Mouse (Mus musculus): ENCODE data around the gene Tnfrsf4. TPM values are rescaled to one million over a fixed set of nuclear protein-coding genes. Genes with fewer than 3 reads are reported as not detected.

Gene Tnfrsf4
- 0.34 and 0.41 TPM in 2 replicates for polyA plus RNA-seq (2014; fragmentation: Nextera tagmentation; extraction: Ambion mirVana)

DNA sequence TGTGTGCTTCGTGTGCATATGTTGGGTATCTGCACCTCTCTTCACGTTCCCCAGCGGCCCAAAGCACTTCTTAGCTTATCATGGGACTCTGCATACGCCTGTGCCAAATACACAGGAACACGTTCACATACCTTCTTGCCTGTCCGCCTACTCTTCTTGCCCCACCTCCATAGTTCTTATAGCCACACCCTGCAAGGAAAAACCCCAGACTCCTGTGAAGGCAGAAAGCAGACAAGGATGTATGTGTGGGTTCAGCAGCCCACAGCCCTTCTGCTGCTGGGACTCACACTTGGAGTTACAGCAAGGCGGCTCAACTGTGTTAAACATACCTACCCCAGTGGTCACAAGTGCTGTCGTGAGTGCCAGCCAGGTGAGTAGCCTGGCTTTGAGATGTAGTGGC lies at the start of gene Tnfrsf4:
Gene Tnfrsf4 (plus strand): TSS at position 207 of the 400 bp plus-strand sequence.
- Histone ChIP-seq H3K4me1 (ENCODE audit: control insufficient read depth, insufficient read depth, low read length) (no peaks in the 10 kb centered on the region), H3K27me3 (ENCODE audit: control insufficient read depth, insufficient read depth, low read length) (no peaks in the 10 kb centered on the region), H3K36me3 (ENCODE audit: control insufficient read depth, insufficient read depth, low read length) (peaks cover 38% of the 10 kb centered on the region), H3K4me2 (replicated peaks; ENCODE audit: low read depth, low read length) (no peak within 1 kb of the TSS), H3K4me3 (ENCODE audit: low read depth, low read length) (no peak within 1 kb of the TSS), H3K27ac (ENCODE audit: low read length) (no peak within 1 kb of the TSS), H3K9ac (replicated peaks; ENCODE audit: low read depth, low read length) (no peak within 1 kb of the TSS), H3K9me3 (ENCODE audit: control insufficient read depth, low read depth, low read length) (no peaks in the 10 kb centered on the region)
- no peak for ATAC-seq (ENCODE audit: insufficient number of reproducible peaks, insufficient read depth, low FRiP score, low read depth)
- WGBS: 74% methylated on average over 8 of the region's 8 CpGs

DNA sequence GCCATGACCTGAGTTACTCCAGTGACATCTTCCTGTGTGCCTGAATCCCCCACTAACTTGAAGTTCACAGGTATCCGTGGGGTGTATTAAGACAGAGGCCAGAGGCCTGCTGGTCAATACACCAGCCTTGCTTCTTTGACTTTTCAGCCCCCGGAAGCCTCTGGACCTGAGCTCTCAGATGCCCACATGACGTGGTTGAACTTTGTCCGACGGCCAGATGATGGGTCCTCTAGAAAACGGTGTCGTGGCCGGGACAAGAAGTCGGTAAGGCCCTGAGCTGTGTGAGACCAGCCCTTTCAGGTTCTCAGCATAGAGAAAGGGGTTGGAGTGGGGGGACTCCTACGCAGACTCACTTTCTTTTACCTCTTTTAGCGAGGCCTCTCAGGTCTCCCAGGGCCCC lies 49.2 kb upstream of the Tnfrsf4 start:
- no peak overlapping the region for H3K27ac ChIP-seq (ENCODE audit: low read length)
- no peak for ATAC-seq (ENCODE audit: insufficient number of reproducible peaks, insufficient read depth, low FRiP score, low read depth)
- H3K9ac ChIP-seq (replicated peaks; ENCODE audit: low read depth, low read length): no peak overlapping the region
- no peaks in the 10 kb centered on the region for H3K27me3 ChIP-seq (ENCODE audit: control insufficient read depth, insufficient read depth, low read length)
- H3K36me3 ChIP-seq (ENCODE audit: control insufficient read depth, insufficient read depth, low read length): peaks cover 11% of the 10 kb centered on the region
- no peak overlapping the region for H3K4me2 ChIP-seq (replicated peaks; ENCODE audit: low read depth, low read length)
- peaks cover 7% of the 10 kb centered on the region for H3K4me1 ChIP-seq (ENCODE audit: control insufficient read depth, insufficient read depth, low read length)
- H3K9me3 ChIP-seq (ENCODE audit: control insufficient read depth, low read depth, low read length): no peaks in the 10 kb centered on the region
- H3K4me3 ChIP-seq (ENCODE audit: low read depth, low read length): no peak overlapping the region
- 91% methylated on average over 11 of the region's 11 CpGs for WGBS

DNA sequence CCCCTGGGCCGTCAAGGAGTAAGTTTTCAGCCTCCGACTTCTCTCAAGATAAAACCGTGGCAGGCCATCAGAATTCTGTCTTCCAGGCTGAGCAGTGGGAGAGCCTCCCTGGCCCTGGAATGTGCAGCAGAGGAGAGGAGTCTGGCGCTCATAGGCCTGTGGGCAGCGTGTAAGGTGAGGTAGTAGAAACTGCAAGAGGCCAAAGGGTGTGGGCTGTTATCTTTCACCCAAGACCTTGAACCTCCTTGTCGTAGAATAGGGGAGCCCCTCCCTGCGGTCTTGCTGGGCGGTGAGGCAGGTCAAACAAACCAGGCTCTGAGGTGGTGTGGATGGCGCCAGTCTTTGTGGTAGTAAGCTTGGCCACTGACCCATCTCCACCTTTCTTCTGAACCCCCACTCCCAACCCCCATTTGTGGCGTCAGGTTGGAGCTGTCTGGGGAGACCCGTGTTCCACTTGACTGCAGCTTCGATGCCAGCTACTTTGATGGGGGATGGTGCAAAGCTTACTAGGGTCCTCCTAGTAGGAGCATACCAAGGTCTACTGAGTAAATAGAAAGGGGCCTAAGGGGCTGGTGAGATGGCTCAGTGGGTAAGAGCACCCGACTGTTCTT lies 44.5 kb upstream of the Tnfrsf4 start:
- Histone ChIP-seq H3K9ac (replicated peaks; ENCODE audit: low read depth, low read length) (no peak overlapping the region), H3K4me1 (ENCODE audit: control insufficient read depth, insufficient read depth, low read length) (peaks cover 3% of the 10 kb centered on the region; the same call in 1 of the 2 replicates), H3K27me3 (ENCODE audit: control insufficient read depth, insufficient read depth, low read length) (no peaks in the 10 kb centered on the region), H3K36me3 (ENCODE audit: control insufficient read depth, insufficient read depth, low read length) (peaks cover 11% of the 10 kb centered on the region), H3K27ac (ENCODE audit: low read length) (no peak overlapping the region), H3K4me3 (ENCODE audit: low read depth, low read length) (no peak overlapping the region), H3K4me2 (replicated peaks; ENCODE audit: low read depth, low read length) (no peak overlapping the region), H3K9me3 (ENCODE audit: control insufficient read depth, low read depth, low read length) (no peaks in the 10 kb centered on the region)
- 75% methylated on average over 13 of the region's 13 CpGs for WGBS
- ATAC-seq (ENCODE audit: insufficient number of reproducible peaks, insufficient read depth, low FRiP score, low read depth): no peak

DNA sequence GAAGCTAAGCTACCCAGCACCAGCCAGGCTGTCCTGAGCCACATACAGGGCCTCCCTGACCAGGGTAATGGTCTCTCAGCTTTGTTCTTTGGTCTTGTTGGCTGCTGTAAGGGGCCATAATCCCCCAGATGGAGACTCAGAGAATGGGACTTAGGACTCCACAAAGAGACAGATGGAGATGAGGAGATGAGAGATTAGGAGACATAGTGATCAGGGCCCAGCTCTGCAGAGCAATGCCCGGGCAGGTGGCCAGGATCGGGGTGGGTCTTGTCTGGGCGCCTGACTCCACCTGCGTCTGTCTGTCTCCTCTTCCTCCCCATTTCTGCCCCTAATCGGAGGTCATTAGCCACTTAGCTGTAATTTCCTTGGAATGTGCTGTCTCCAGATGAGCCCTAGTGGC lies 43.4 kb upstream of the Tnfrsf4 start:
- no peak overlapping the region for H3K27ac ChIP-seq (ENCODE audit: low read length)
- 87% methylated on average over 5 of the region's 5 CpGs for WGBS
- no peak overlapping the region for H3K4me3 ChIP-seq (ENCODE audit: low read depth, low read length)
- no peak overlapping the region for H3K4me2 ChIP-seq (replicated peaks; ENCODE audit: low read depth, low read length)
- H3K4me1 ChIP-seq (ENCODE audit: control insufficient read depth, insufficient read depth, low read length): peaks cover 3% of the 10 kb centered on the region; the same call in 1 of the 2 replicates
- ATAC-seq (ENCODE audit: insufficient number of reproducible peaks, insufficient read depth, low FRiP score, low read depth): no peak
- no peak overlapping the region for H3K9ac ChIP-seq (replicated peaks; ENCODE audit: low read depth, low read length)
- peaks cover 11% of the 10 kb centered on the region for H3K36me3 ChIP-seq (ENCODE audit: control insufficient read depth, insufficient read depth, low read length)
- H3K9me3 ChIP-seq (ENCODE audit: control insufficient read depth, low read depth, low read length): no peaks in the 10 kb centered on the region
- H3K27me3 ChIP-seq (ENCODE audit: control insufficient read depth, insufficient read depth, low read length): no peaks in the 10 kb centered on the region

GRCm38 (mm10) chr4:155972651-155973050 lies 41.0 kb upstream of the Tnfrsf4 start:
- H3K4me2 ChIP-seq (replicated peaks; ENCODE audit: low read depth, low read length): no peak overlapping the region
- H3K36me3 ChIP-seq (ENCODE audit: control insufficient read depth, insufficient read depth, low read length): no peaks in the 10 kb centered on the region
- H3K27ac ChIP-seq (ENCODE audit: low read length): no peak overlapping the region
- WGBS: 81% methylated on average over 6 of the region's 6 CpGs
- no peak for ATAC-seq (ENCODE audit: insufficient number of reproducible peaks, insufficient read depth, low FRiP score, low read depth)
- H3K27me3 ChIP-seq (ENCODE audit: control insufficient read depth, insufficient read depth, low read length): no peaks in the 10 kb centered on the region
- H3K4me3 ChIP-seq (ENCODE audit: low read depth, low read length): no peak overlapping the region
- no peak overlapping the region for H3K9ac ChIP-seq (replicated peaks; ENCODE audit: low read depth, low read length)
- peaks cover 3% of the 10 kb centered on the region; the same call in 1 of the 2 replicates for H3K4me1 ChIP-seq (ENCODE audit: control insufficient read depth, insufficient read depth, low read length)
- H3K9me3 ChIP-seq (ENCODE audit: control insufficient read depth, low read depth, low read length): no peaks in the 10 kb centered on the region

DNA sequence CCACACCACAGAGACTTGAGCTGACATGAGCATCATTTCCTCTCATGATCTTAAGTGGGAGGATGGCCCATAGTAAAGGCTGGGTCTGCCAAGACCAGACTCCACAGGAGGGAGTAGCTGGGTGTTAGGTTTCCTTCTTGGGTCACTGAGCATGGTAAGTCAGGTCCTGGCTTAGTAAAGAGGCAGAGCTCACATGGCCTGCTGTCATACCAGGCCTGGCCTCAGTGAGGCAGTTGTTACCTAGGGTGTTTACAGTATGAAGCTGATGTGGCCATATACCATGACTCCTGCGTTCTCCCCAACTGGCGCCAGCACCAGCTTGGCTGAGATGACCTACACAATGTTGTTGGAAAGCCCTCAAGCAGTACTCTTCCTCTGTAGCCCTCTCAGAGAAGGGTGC lies 40.4 kb upstream of the Tnfrsf4 start:
- WGBS: 75% methylated on average over 2 of the region's 2 CpGs
- H3K4me2 ChIP-seq (replicated peaks; ENCODE audit: low read depth, low read length): no peak overlapping the region
- no peaks in the 10 kb centered on the region for H3K9me3 ChIP-seq (ENCODE audit: control insufficient read depth, low read depth, low read length)
- no peak for ATAC-seq (ENCODE audit: insufficient number of reproducible peaks, insufficient read depth, low FRiP score, low read depth)
- no peaks in the 10 kb centered on the region for H3K36me3 ChIP-seq (ENCODE audit: control insufficient read depth, insufficient read depth, low read length)
- no peak overlapping the region for H3K27ac ChIP-seq (ENCODE audit: low read length)
- no peak overlapping the region for H3K9ac ChIP-seq (replicated peaks; ENCODE audit: low read depth, low read length)
- peaks cover 3% of the 10 kb centered on the region; the same call in 1 of the 2 replicates for H3K4me1 ChIP-seq (ENCODE audit: control insufficient read depth, insufficient read depth, low read length)
- H3K27me3 ChIP-seq (ENCODE audit: control insufficient read depth, insufficient read depth, low read length): no peaks in the 10 kb centered on the region
- no peak overlapping the region for H3K4me3 ChIP-seq (ENCODE audit: low read depth, low read length)

- WGBS: 77% methylated on average over 12 of the region's 12 CpGs
- Histone ChIP-seq H3K9me3 (ENCODE audit: control insufficient read depth, low read depth, low read length) (no peaks in the 10 kb centered on the region), H3K9ac (replicated peaks; ENCODE audit: low read depth, low read length) (no peak overlapping the region), H3K4me1 (ENCODE audit: control insufficient read depth, insufficient read depth, low read length) (no peaks in the 10 kb centered on the region), H3K27ac (ENCODE audit: low read length) (no peak overlapping the region), H3K4me2 (replicated peaks; ENCODE audit: low read depth, low read length) (no peak overlapping the region), H3K4me3 (ENCODE audit: low read depth, low read length) (no peak overlapping the region), H3K36me3 (ENCODE audit: control insufficient read depth, insufficient read depth, low read length) (no peaks in the 10 kb centered on the region), H3K27me3 (ENCODE audit: control insufficient read depth, insufficient read depth, low read length) (no peaks in the 10 kb centered on the region)
- ATAC-seq (ENCODE audit: insufficient number of reproducible peaks, insufficient read depth, low FRiP score, low read depth): no peak
Measured at GRCm38 (mm10) chr4:155981436-155982082, 32.1 kb upstream of the Tnfrsf4 start.

GRCm38 (mm10) chr4:155983788-155984187 lies 29.9 kb upstream of the Tnfrsf4 start:
- Histone ChIP-seq H3K36me3 (ENCODE audit: control insufficient read depth, insufficient read depth, low read length) (no peaks in the 10 kb centered on the region), H3K9me3 (ENCODE audit: control insufficient read depth, low read depth, low read length) (no peaks in the 10 kb centered on the region), H3K27me3 (ENCODE audit: control insufficient read depth, insufficient read depth, low read length) (no peaks in the 10 kb centered on the region), H3K27ac (ENCODE audit: low read length) (no peak overlapping the region), H3K4me1 (ENCODE audit: control insufficient read depth, insufficient read depth, low read length) (no peaks in the 10 kb centered on the region), H3K4me3 (ENCODE audit: low read depth, low read length) (no peak overlapping the region), H3K4me2 (replicated peaks; ENCODE audit: low read depth, low read length) (no peak overlapping the region), H3K9ac (replicated peaks; ENCODE audit: low read depth, low read length) (no peak overlapping the region)
- 15% methylated on average over 2 of the region's 2 CpGs for WGBS
- ATAC-seq (ENCODE audit: insufficient number of reproducible peaks, insufficient read depth, low FRiP score, low read depth): no peak
